Mouse (Mus musculus) stomach, embryonic 14.5 days (tissue): ENCODE results near the gene Arhgef2. TPM values are rescaled to one million over a fixed set of nuclear protein-coding genes. Genes with fewer than 3 reads are reported as not detected.

Experiments
- ATAC-seq: fragments of 200-750 bp; cut with Nextera tagmentation; 2 replicates; pipeline ENCODE4 v1.8.0; 2017; ENCODE audit warnings: low read depth, moderate TSS enrichment; ENCODE audit not compliant: insufficient number of reproducible peaks, insufficient read depth, low FRiP score
- H3K27ac ChIP-seq: fragments of 300-500 bp; sonication (generic); 2 replicates; pipeline ENCODE4 v1.5.1; 2014; ENCODE audit warnings: mild to moderate bottlenecking, low read length, moderate library complexity, mixed read lengths
- H3K27me3 ChIP-seq: fragments of 300-500 bp; sonication (generic); 2 replicates; pipeline ENCODE4 v1.6.1; 2014; ENCODE audit warnings: low read length, control low read depth, mixed read lengths; ENCODE audit not compliant: control insufficient read depth, insufficient read depth
- H3K36me3 ChIP-seq: fragments of 300-500 bp; sonication (generic); 2 replicates; pipeline ENCODE4 v1.6.1; 2014; ENCODE audit warnings: mild to moderate bottlenecking, control low read depth, low read length, moderate library complexity, mixed read lengths; ENCODE audit not compliant: control insufficient read depth, insufficient read depth
- H3K4me1 ChIP-seq: fragments of 300-500 bp; sonication (generic); 2 replicates; pipeline ENCODE4 v1.6.1; 2014; ENCODE audit warnings: low read length, control low read depth, mixed read lengths; ENCODE audit not compliant: control insufficient read depth, insufficient read depth
- H3K4me2 ChIP-seq: fragments of 300-500 bp; sonication (generic); replicated peaks from 2 replicates; pipeline ENCODE4 v1.6.1; 2014; ENCODE audit warnings: low read depth, low read length, control low read depth
- H3K4me3 ChIP-seq: fragments of 300-500 bp; sonication (generic); 2 replicates; pipeline ENCODE4 v1.5.1; 2014; ENCODE audit warnings: low read depth, low read length, control low read depth
- H3K9ac ChIP-seq: fragments of 300-500 bp; sonication (generic); replicated peaks from 2 replicates; pipeline ENCODE4 v1.6.1; 2014; ENCODE audit warnings: low read depth, mild to moderate bottlenecking, control low read depth, low read length, moderate library complexity, mixed read lengths
- H3K9me3 ChIP-seq: fragments of 300-500 bp; sonication (generic); 2 replicates; pipeline ENCODE4 v1.6.1; 2016; ENCODE audit warnings: low read depth, low read length, control low read depth; ENCODE audit not compliant: control insufficient read depth
- WGBS: fragments of 180-500 bp; shearing (Covaris S2); extraction: QIAGEN DNeasy Blood & Tissue Kit; methylation state at CpG from one replicate; pipeline ENCODE4 v1.1.7; 2014; 5-methylcytosine and 5-hydroxymethylcytosine counted together
- polyA plus RNA-seq: library from polyadenylated mRNA; unstranded; fragments of >200 nt; fragmentation: Nextera tagmentation; extraction: Ambion mirVana; gene quantifications from 2 replicates; pipeline ENCODE4 v1.2.1, GENCODE M21; 2014

Arhgef2 gene
- polyA plus RNA-seq, 1 experiment from 2014 or later, result 119 TPM

GRCm38 (mm10) chr3:88664095-88664494, 58.3 kb downstream of the Arhgef2 start:
- H3K9me3 ChIP-seq, result no peaks in the 10 kb centered on the region
- H3K9ac ChIP-seq, result no peak overlapping the region
- ATAC-seq, result no peak
- no peaks in the 10 kb centered on the region for H3K27me3 ChIP-seq
- no peaks in the 10 kb centered on the region for H3K36me3 ChIP-seq
- H3K4me3 ChIP-seq, result no peak overlapping the region
- WGBS, result 75% methylated on average over 4 of the region's 4 CpGs
- no peak overlapping the region for H3K27ac ChIP-seq
- H3K4me2 ChIP-seq, result no peak overlapping the region
- H3K4me1 ChIP-seq, result no peaks in the 10 kb centered on the region

DNA sequence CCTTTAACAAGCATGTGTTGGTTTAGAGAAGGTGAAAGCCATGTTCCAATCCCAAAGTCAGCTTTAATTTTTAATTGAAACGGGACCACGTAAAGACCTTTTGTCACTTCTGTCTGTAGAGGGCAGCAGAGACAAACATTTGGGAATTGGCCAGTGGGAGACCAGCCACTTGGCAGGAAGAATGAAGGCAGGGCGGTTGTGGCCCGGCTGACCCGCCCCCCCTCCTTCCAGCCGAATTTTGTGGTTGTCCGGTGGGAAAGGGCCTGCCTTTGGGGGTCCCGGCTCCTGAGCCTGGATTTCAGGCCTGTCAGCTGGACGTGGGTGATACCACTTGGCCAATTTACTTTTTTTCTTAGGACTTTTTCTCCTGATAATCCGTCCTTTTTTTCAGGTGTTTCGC, 71.6 kb downstream of the Arhgef2 start:
- Histone ChIP-seq H3K9me3 (no peaks in the 10 kb centered on the region), H3K27me3 (no peaks in the 10 kb centered on the region), H3K4me3 (peak overlapping the region; percentile 24), H3K9ac (no peak overlapping the region), H3K36me3 (no peaks in the 10 kb centered on the region), H3K4me2 (peak overlapping the region; percentile 49), H3K27ac (no peak overlapping the region), H3K4me1 (no peaks in the 10 kb centered on the region)
- peak; percentile 65; the same call in 1 of the 2 replicates for ATAC-seq
- 8% methylated on average over 11 of the region's 11 CpGs for WGBS

GRCm38 (mm10) chr3:88683814-88684213, 78.0 kb downstream of the Arhgef2 start:
- no peaks in the 10 kb centered on the region for H3K27me3 ChIP-seq
- H3K9ac ChIP-seq, result no peak overlapping the region
- peaks cover 8% of the 10 kb centered on the region for H3K36me3 ChIP-seq
- peak overlapping the region; percentile 41; the same call in 1 of the 2 replicates for H3K27ac ChIP-seq
- H3K4me1 ChIP-seq, result peaks cover 11% of the 10 kb centered on the region
- H3K4me2 ChIP-seq, result no peak overlapping the region
- ATAC-seq, result no peak
- 85% methylated on average over 2 of the region's 2 CpGs for WGBS
- H3K9me3 ChIP-seq, result no peaks in the 10 kb centered on the region
- H3K4me3 ChIP-seq, result no peak overlapping the region

DNA sequence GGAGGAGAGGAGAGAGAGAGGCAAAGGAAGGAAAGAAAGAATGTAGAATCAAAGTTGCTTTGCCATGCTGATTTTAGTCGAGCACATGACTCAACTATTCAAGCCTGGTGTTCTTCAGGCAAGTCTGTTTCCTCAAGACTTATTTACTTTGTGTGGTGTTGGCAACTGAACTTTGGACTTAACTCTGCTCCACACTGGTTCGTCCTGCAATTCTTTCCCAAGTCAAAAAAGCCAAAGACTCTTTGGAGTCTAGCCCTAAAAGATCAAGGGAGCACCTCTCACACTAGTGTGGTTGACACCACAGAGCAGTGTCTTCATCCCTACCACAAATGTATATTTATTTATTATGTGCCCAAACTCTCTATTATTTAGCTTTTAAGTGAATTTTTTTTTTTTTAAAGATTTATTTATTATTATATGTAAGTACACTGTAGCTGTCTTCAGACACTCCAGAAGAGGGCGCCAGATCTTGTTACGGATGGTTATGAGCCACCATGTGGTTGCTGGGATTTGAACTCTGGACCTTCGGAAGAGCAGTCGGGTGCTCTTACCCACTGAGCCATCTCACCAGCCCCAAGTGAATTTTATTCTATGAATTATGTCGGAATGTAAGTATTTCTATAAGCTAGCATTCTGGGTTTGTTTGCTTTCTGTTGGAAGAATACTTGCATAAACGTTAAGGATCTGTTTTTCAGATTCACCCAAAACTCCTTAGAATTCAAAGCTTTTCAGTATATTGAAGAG, 78.6 kb downstream of the Arhgef2 start:
- H3K4me2 ChIP-seq, result peak overlapping the region; percentile 83
- no peak for ATAC-seq
- H3K27ac ChIP-seq, result peak overlapping the region; percentile 90
- H3K9me3 ChIP-seq, result no peaks in the 10 kb centered on the region
- peaks cover 14% of the 10 kb centered on the region for H3K36me3 ChIP-seq
- H3K4me1 ChIP-seq, result peaks cover 11% of the 10 kb centered on the region
- whole genome bisulfite sequencing, result 58% methylated on average over 7 of the region's 8 CpGs
- H3K4me3 ChIP-seq, result peak overlapping the region; percentile 89
- H3K9ac ChIP-seq, result peak overlapping the region; percentile 36; the same call in 1 of the 2 replicates
- H3K27me3 ChIP-seq, result no peaks in the 10 kb centered on the region

- ATAC-seq, result peak; percentile 97
- Histone ChIP-seq H3K4me3 (peak within 1 kb of the TSS; percentile 89), H3K27me3 (no peaks in the 10 kb centered on the region), H3K27ac (peak within 1 kb of the TSS; percentile 98), H3K9me3 (no peaks in the 10 kb centered on the region), H3K9ac (peak within 1 kb of the TSS; percentile 94), H3K4me2 (peak within 1 kb of the TSS; percentile 83), H3K36me3 (peaks cover 23% of the 10 kb centered on the region), H3K4me1 (peaks cover 11% of the 10 kb centered on the region)
- under 1% methylated on average over 47 of the region's 47 CpGs for WGBS
These were observed 79.5 kb downstream of the Arhgef2 start, which contains the start of gene Khdc4 for GRCm38 (mm10) chr3:88684980-88685941. Khdc4 (plus strand) TSS chr3:88685803.

GRCm38 (mm10) chr3:88685958-88686451, 80.2 kb downstream of the Arhgef2 start:
- peak overlapping the region; percentile 98 for H3K27ac ChIP-seq
- H3K9me3 ChIP-seq, result no peaks in the 10 kb centered on the region
- H3K4me2 ChIP-seq, result peak overlapping the region; percentile 83
- peak overlapping the region; percentile 89 for H3K4me3 ChIP-seq
- ATAC-seq, result peak; percentile 53
- H3K4me1 ChIP-seq, result peaks cover 11% of the 10 kb centered on the region
- peaks cover 30% of the 10 kb centered on the region for H3K36me3 ChIP-seq
- peak overlapping the region; percentile 94 for H3K9ac ChIP-seq
- WGBS, result under 1% methylated on average over 45 of the region's 45 CpGs
- no peaks in the 10 kb centered on the region for H3K27me3 ChIP-seq

DNA sequence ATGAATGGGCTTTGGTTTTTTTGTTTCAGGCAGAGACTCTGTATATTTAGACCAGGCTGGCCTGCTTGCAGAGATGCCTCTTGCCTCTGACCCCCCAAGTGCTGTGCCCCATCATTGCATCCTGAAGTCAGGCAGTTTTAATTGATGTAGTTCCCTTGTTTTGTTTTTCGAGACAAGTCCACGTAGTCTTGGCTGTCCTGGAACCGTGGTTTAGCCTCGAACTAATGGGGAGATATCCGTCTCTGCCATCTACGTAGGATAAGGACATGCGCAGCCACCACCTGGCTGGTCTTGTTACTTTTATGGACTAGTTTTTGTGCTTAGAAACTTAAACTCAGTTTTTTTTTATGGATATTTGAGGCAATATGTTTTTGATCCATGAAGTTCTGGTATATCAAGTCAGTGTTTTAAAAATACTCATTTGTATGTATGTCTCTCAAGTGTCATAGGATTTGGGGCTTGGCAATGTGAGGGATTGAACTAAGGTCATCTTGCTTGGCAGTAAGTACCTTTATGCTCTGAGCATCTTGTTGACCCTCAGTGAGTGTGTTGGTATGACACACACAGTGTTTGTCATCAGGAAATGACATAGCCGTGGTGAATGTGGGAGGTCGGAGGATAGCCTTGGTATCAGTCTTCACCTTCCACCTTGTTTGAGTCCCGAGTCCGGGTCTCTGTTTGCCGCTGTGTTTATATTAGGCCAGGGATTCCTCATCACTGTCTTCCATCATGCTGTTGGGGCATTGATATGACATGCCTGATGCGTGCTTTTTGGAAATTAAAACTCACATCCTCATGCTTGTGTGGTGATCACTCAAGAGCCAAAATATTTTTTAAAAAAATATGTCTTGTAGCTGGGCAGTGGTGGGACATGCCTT, 81.2 kb downstream of the Arhgef2 start:
- peaks cover 11% of the 10 kb centered on the region for H3K4me1 ChIP-seq
- H3K4me3 ChIP-seq, result peak overlapping the region; percentile 89
- peak overlapping the region; percentile 83 for H3K4me2 ChIP-seq
- ATAC-seq, result no peak
- H3K36me3 ChIP-seq, result peaks cover 34% of the 10 kb centered on the region
- peak overlapping the region; percentile 94 for H3K9ac ChIP-seq
- no peaks in the 10 kb centered on the region for H3K9me3 ChIP-seq
- 9% methylated on average over 13 of the region's 13 CpGs for WGBS
- no peaks in the 10 kb centered on the region for H3K27me3 ChIP-seq
- H3K27ac ChIP-seq, result peak overlapping the region; percentile 98; the same call in 1 of the 2 replicates
